Mouse (Mus musculus): ENCODE results near the gene Elf2.

- TF ChIP-seq CTCF (conservative IDR thresholded peaks at IDR 0.05; ENCODE audit: low read length) (peak; percentile 90), POU5F1 (IDR thresholded peaks at IDR 0.05; ENCODE audit: borderline replicate concordance, low read length) (no peak), NANOG (IDR thresholded peaks at IDR 0.05; ENCODE audit: borderline replicate concordance, low read length) (no peak)
Measured at GRCm38 (mm10) chr3:51353325-51354033, 13.0 kb upstream of the Elf2 start.

All from E14TG2a.4 (cell line).